Mouse (Mus musculus) stomach, postnatal 0 days (tissue): ENCODE data around the gene Slc25a43.
A peak's percentile ranks its signal among the peaks of the same experiment; 100 is the strongest.

Experiments used
- CTCF ChIP-seq: IDR thresholded peaks from 2 replicates; pipeline ENCODE4 v1.5.1; 2016; ENCODE audit warnings: antibody characterized with exemption, low read depth, mild to moderate bottlenecking, moderate library complexity
- EP300 ChIP-seq: optimal IDR thresholded peaks from 2 replicates; pipeline ENCODE3; 2016; ENCODE audit warnings: antibody characterized with exemption

GRCm38 (mm10) chrX:36760946-36761635, 17.6 kb downstream of the Slc25a43 start:
- TF ChIP-seq EP300 (no peak), CTCF (peak; percentile 82)
